Mouse (Mus musculus): ENCODE measurements around the gene C330007P06Rik. TPM values are rescaled to one million over a fixed set of nuclear protein-coding genes. Genes with fewer than 3 reads are reported as not detected.
A peak's percentile ranks its signal among the peaks of the same experiment; 100 is the strongest.

Gene C330007P06Rik
- polyA plus RNA-seq, 1 experiment from 2014 or later: 24.2 TPM

DNA sequence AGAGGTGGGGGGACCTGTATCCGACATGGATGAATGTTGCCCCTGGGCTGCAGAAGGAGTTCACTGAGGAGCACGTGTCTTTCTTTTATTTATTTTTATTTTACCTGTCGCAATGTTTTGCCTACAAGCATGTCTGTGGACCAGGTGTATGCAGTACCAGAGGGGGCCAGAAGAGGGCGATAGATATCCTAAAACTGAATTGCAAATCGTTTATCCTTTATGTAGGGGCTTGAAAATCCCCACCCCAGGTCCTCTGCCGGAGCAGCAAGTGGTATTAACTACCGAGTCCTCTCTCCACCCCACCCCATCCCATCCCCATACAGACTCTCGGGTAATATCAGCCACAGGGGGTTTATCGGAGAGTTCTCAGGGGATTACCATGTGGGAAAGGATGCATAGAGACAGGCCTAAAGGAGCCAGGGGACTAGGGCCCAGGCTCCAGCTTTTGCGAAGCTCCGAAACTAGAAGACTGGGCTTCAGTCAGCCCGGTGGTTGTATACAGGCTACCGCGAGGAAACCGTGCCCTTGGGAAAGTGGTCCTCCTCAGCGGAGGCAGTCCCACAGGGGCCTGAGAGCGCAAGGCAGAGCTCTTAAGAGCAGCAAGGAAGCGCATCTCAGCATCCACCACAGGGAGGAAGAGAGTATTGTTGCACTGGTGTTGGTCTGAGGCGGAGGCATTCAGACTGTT is 40.4 kb downstream of the C330007P06Rik start:
- peak overlapping the region; percentile 52 for H3K4me2 ChIP-seq
- peak; percentile 72 for ATAC-seq (ENCODE audit: low FRiP score)
- H3K9me3 ChIP-seq (replicated peaks): no peaks in the 10 kb centered on the region
- peak overlapping the region; percentile 71 for H3K27ac ChIP-seq (replicated peaks)
- H3K9ac ChIP-seq (replicated peaks): peak overlapping the region; percentile 20; the same call in 1 of the 2 replicates
- no peaks in the 10 kb centered on the region for H3K4me1 ChIP-seq
- WGBS: 24% methylated on average over 19 of the region's 19 CpGs
- no peaks in the 10 kb centered on the region for H3K27me3 ChIP-seq (replicated peaks)
- H3K4me3 ChIP-seq (replicated peaks): peak overlapping the region; percentile 29
- H3K36me3 ChIP-seq: no peaks in the 10 kb centered on the region

DNA sequence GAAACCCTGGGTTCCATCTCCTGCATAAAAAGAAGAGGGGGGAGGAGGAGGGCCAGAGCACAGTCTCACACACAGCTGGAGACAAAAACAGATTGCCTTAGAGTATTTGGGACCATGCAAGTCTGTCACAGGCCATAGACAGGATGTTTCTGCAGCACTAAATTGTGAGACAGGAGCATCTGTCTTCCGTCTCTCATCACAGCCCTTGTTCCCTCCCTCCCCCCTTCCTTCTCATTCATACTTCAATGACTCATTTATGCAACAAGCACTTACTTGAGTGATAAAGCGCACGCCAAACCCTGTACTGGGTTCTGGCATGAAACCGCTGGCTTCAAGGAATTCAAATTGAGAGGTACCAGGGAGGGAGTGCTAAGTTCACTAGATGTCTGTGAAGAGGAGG is 42.3 kb downstream of the C330007P06Rik start:
- Histone ChIP-seq H3K27ac (replicated peaks) (no peak overlapping the region), H3K9ac (replicated peaks) (no peak overlapping the region), H3K4me2 (no peak overlapping the region), H3K36me3 (no peaks in the 10 kb centered on the region), H3K4me3 (replicated peaks) (no peak overlapping the region), H3K4me1 (no peaks in the 10 kb centered on the region), H3K27me3 (replicated peaks) (no peaks in the 10 kb centered on the region), H3K9me3 (replicated peaks) (no peaks in the 10 kb centered on the region)
- WGBS: 67% methylated on average over 4 of the region's 4 CpGs
- no peak for ATAC-seq (ENCODE audit: low FRiP score)

DNA sequence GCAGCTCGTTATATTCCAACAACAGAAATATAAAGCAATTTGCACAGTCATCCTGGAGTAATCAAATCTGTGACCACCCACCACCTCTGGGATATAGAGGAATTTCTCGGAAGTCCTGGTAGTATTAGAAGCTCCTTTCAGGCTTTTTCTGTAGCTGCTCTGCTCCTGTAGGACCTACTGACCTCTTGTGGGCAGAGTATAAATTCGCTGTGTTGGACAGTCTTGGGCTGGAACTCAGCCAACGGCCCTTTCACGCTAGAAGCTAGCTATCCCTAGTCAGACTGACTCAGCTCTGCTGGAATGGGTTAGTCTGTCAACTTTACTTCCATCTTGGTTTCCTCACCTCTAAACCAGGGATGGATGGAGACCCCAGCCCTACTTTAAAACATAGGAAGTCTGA is 43.6 kb downstream of the C330007P06Rik start:
- Histone ChIP-seq H3K4me3 (replicated peaks) (no peak overlapping the region), H3K9ac (replicated peaks) (no peak overlapping the region), H3K36me3 (no peaks in the 10 kb centered on the region), H3K27ac (replicated peaks) (no peak overlapping the region), H3K9me3 (replicated peaks) (no peaks in the 10 kb centered on the region), H3K27me3 (replicated peaks) (no peaks in the 10 kb centered on the region), H3K4me2 (no peak overlapping the region), H3K4me1 (no peaks in the 10 kb centered on the region)
- no peak for ATAC-seq (ENCODE audit: low FRiP score)
- WGBS: 39% methylated on average over 5 of the region's 5 CpGs

DNA sequence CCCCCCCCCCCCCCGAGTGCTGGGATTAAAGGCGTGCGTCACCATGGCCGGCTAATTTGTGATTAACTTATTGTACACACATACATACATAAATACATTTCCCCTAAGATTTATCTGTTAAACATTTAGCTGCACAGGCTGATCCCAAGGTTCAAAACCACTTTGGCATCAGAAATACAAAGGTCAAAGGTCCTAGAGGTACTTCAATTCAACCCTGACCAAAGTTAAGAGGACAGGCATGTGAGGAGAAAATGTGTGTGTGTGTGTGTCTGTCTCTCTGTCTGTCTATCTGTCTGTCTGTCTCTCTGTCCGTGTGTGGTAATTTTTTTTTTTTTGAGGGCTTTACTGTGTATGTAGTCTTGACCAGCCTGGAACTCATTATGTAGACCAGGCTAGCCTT is 47.0 kb downstream of the C330007P06Rik start:
- 87% methylated on average over 5 of the region's 5 CpGs for WGBS
- Histone ChIP-seq H3K4me2 (no peak overlapping the region), H3K36me3 (no peaks in the 10 kb centered on the region), H3K27ac (replicated peaks) (no peak overlapping the region), H3K9me3 (replicated peaks) (no peaks in the 10 kb centered on the region), H3K4me1 (no peaks in the 10 kb centered on the region), H3K9ac (replicated peaks) (no peak overlapping the region), H3K4me3 (replicated peaks) (no peak overlapping the region), H3K27me3 (replicated peaks) (no peaks in the 10 kb centered on the region)
- ATAC-seq (ENCODE audit: low FRiP score): no peak

DNA sequence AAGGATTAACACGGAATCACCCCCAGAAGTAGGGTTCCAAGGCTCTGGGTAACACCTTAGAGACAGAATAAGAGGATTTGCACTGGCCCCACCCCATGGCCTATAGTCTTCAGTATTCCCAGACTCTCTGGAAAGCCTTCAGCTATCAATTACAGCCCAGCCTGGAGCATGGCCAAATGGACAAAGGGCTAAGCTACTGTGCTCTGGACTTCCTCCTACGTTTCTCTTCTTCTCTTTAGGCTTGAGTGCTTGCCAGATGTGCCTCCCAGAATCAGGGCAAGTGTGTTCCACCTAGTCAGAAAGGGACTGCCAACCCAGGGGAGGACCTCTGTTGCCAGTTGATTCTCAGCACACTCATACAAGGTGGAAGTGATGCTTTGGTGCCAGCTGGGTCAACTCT is 48.9 kb downstream of the C330007P06Rik start:
- no peaks in the 10 kb centered on the region for H3K4me1 ChIP-seq
- H3K4me2 ChIP-seq: no peak overlapping the region
- no peaks in the 10 kb centered on the region for H3K27me3 ChIP-seq (replicated peaks)
- no peak overlapping the region for H3K27ac ChIP-seq (replicated peaks)
- no peak overlapping the region for H3K4me3 ChIP-seq (replicated peaks)
- 62% methylated on average over 2 of the region's 2 CpGs for WGBS
- ATAC-seq (ENCODE audit: low FRiP score): no peak
- no peaks in the 10 kb centered on the region for H3K9me3 ChIP-seq (replicated peaks)
- H3K36me3 ChIP-seq: no peaks in the 10 kb centered on the region
- no peak overlapping the region for H3K9ac ChIP-seq (replicated peaks)

DNA sequence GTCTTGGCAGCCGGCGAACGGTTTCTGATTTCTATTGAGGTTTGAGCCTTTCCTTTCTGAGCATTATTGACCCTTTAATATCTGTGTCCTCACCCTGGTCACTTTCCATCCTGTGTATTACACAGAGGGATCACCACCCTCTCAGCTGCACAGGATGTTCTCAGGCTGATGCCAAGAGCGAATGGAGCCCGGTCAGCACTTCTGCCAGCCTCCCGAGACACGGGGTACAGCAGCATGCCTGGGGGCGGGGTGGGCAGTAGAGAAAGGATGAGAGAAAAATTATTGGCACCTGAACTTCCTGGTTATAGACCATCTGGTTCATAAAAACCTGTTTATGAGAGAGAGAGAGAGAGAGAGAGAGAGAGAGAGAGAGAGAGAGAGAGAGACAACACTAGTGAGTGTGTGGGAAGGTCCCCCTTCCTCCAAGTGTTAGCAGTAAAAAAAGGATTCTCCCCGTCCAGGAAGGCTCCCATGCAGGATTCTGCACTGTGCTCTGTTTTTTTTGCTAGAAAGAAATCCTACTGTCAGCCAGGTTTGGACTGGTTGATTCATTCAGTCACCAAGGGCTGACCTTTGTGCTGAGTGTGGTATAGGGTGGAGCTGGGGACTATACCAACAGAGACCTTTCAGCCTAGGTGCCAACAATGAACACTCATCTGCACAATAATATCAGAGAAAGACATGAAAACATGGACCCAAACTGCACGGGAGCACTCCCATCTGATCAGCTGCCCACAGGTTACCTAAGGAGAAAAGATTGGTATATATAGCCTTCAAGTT is 49.8 kb downstream of the C330007P06Rik start:
- no peaks in the 10 kb centered on the region for H3K9me3 ChIP-seq (replicated peaks)
- no peak overlapping the region for H3K4me2 ChIP-seq
- no peak for ATAC-seq (ENCODE audit: low FRiP score)
- 88% methylated on average over 10 of the region's 10 CpGs for WGBS
- no peak overlapping the region for H3K27ac ChIP-seq (replicated peaks)
- no peaks in the 10 kb centered on the region for H3K27me3 ChIP-seq (replicated peaks)
- no peak overlapping the region for H3K4me3 ChIP-seq (replicated peaks)
- no peak overlapping the region for H3K9ac ChIP-seq (replicated peaks)
- H3K4me1 ChIP-seq: no peaks in the 10 kb centered on the region
- no peaks in the 10 kb centered on the region for H3K36me3 ChIP-seq

DNA sequence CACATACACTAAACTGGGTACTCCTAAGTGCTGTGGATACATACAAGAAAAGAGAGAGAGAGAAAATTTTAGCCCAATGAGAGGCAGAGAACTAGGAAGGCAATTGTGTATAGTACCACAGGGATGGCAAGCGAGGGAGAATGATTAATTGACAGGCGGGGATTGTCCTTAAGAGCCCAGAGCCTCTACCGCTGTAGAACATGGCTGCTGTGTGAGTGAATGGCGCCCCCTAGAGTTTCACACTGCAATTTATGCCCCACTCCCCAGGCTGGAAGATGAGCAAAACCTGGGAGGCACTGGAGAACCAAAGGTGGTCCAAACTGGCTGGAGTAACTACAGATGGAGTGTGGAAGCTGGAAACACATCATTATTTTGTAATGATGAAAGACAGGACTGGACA is 53.7 kb downstream of the C330007P06Rik start:
- 0 out of 2 replicates have a peak, but pooled peaks have one; percentile 27 for ATAC-seq (ENCODE audit: low FRiP score)
- no peaks in the 10 kb centered on the region for H3K36me3 ChIP-seq
- no peaks in the 10 kb centered on the region for H3K9me3 ChIP-seq (replicated peaks)
- H3K4me3 ChIP-seq (replicated peaks): no peak overlapping the region
- no peaks in the 10 kb centered on the region for H3K27me3 ChIP-seq (replicated peaks)
- 12% methylated on average over 4 of the region's 4 CpGs for WGBS
- no peak overlapping the region for H3K9ac ChIP-seq (replicated peaks)
- H3K4me2 ChIP-seq: no peak overlapping the region
- H3K4me1 ChIP-seq: peaks cover 3% of the 10 kb centered on the region; the same call in 1 of the 2 replicates
- no peak overlapping the region for H3K27ac ChIP-seq (replicated peaks)

DNA sequence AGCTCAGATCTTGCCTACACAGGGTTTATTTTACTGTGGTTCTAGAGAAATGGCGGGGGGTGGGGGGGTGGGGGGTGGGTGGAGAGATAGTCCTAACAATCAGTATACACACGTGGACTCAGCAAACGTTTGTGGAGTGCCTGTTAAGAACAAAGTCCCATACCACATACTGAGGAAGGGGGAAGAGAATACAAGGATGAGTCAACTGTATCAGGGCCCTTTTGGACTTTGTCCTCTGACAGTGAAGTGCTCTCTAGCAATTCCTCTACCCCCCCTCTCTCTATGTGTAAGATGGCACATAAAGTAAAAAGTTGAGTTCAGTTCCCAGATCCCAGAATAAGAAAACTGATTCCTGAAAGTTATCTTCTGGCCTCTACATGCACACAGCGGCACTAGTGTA is 54.3 kb downstream of the C330007P06Rik start:
- H3K9ac ChIP-seq (replicated peaks): no peak overlapping the region
- H3K4me3 ChIP-seq (replicated peaks): no peak overlapping the region
- no peaks in the 10 kb centered on the region for H3K27me3 ChIP-seq (replicated peaks)
- H3K4me1 ChIP-seq: peaks cover 3% of the 10 kb centered on the region; the same call in 1 of the 2 replicates
- no peak overlapping the region for H3K4me2 ChIP-seq
- 62% methylated on average over 4 of the region's 4 CpGs for WGBS
- H3K27ac ChIP-seq (replicated peaks): no peak overlapping the region
- no peaks in the 10 kb centered on the region for H3K36me3 ChIP-seq
- no peaks in the 10 kb centered on the region for H3K9me3 ChIP-seq (replicated peaks)
- ATAC-seq (ENCODE audit: low FRiP score): no peak

DNA sequence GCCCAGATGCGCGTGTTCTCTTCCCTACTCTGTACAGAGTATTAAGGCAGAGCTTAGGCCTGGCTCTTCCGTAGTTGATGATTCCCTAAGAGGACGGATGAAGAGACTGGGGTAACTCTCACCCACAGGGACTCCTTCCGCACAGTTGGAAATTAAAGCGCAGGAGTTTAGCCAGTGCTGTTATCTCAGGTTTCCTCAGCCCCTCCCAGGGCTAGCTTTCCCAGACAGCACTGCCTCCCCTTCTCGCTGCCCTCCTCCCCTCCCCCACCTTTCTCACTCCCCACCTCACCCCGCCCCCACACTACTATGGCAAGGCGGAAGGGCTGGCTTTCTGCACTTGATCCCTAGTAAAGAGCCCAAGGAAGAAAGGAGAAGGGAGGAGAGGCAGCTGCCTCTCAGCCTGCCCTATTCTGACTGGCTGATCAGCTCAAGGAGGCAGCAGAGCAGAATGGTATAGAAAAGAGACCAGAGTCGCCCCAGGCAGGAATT is 56.9 kb downstream of the C330007P06Rik start:
- Histone ChIP-seq H3K4me2 (peak overlapping the region; percentile 47), H3K27ac (replicated peaks) (peak overlapping the region; percentile 74), H3K27me3 (replicated peaks) (no peaks in the 10 kb centered on the region), H3K9ac (replicated peaks) (no peak overlapping the region), H3K9me3 (replicated peaks) (no peaks in the 10 kb centered on the region), H3K4me1 (peaks cover 3% of the 10 kb centered on the region; the same call in 1 of the 2 replicates), H3K4me3 (replicated peaks) (peak overlapping the region; percentile 8; the same call in 1 of the 2 replicates), H3K36me3 (no peaks in the 10 kb centered on the region)
- ATAC-seq (ENCODE audit: low FRiP score): peak; percentile 79
- 12% methylated on average over 10 of the region's 10 CpGs for WGBS

DNA sequence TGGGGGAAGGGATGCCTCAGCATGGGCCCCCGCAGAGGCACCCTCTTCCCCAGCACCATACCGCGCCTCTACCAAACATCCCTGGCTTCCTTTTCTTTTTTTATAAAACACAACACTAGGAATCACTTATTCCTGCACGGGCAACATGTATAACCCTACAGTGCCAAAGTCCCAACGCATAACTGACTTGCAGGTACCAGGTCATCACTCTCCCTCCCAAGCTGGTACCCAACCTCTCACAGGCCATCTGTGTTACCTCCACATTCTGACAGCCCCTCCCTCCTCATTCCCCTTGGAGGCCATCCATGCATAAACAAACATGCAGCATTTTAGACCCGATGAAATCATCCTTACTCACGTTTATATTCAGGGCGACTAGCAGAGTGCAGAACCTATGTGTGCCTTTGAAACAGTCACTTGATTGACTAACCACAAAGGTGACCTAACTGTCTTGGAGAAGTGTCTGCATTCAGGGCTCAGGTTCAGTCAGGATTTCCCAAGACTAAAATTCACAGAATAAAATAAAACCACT is 57.5 kb downstream of the C330007P06Rik start:
- H3K4me1 ChIP-seq: peaks cover 3% of the 10 kb centered on the region; the same call in 1 of the 2 replicates
- H3K4me2 ChIP-seq: peak overlapping the region; percentile 47
- peak; percentile 50 for ATAC-seq (ENCODE audit: low FRiP score)
- H3K9me3 ChIP-seq (replicated peaks): no peaks in the 10 kb centered on the region
- no peak overlapping the region for H3K9ac ChIP-seq (replicated peaks)
- no peaks in the 10 kb centered on the region for H3K36me3 ChIP-seq
- H3K27ac ChIP-seq (replicated peaks): no peak overlapping the region
- no peaks in the 10 kb centered on the region for H3K27me3 ChIP-seq (replicated peaks)
- H3K4me3 ChIP-seq (replicated peaks): no peak overlapping the region
- WGBS: 26% methylated on average over 8 of the region's 8 CpGs

DNA sequence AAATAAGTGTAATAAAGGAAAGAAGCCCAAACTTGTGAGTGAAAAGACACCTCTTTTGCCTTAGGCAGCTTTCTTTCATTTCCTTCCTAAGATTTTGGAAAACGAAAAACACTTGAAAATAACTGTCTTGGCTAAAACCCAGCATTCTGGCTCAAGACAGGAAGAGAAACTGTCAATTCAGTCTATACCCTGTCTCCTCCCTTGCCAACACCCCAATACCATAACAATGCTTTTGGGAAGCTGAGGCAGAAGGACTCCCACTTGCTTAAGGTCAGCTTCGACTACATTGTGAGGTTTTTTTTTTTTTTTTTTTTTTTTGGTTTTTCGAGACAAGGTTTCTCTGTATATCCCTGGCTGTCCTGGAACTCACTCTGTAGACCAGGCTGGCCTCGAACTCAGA is 58.5 kb downstream of the C330007P06Rik start:
- H3K4me2 ChIP-seq: no peak overlapping the region
- H3K36me3 ChIP-seq: no peaks in the 10 kb centered on the region
- H3K4me1 ChIP-seq: peaks cover 3% of the 10 kb centered on the region; the same call in 1 of the 2 replicates
- H3K9me3 ChIP-seq (replicated peaks): no peaks in the 10 kb centered on the region
- no peak overlapping the region for H3K4me3 ChIP-seq (replicated peaks)
- no peaks in the 10 kb centered on the region for H3K27me3 ChIP-seq (replicated peaks)
- 88% methylated on average over 3 of the region's 4 CpGs for WGBS
- no peak overlapping the region for H3K27ac ChIP-seq (replicated peaks)
- ATAC-seq (ENCODE audit: low FRiP score): no peak
- H3K9ac ChIP-seq (replicated peaks): no peak overlapping the region
